18 mouse cellular contexts compared by ENCODE assay signal in genomic region chr2:172911715-172912114, GRCm38 (mm10). TPM values are rescaled to one million over a fixed set of nuclear protein-coding genes. Genes with fewer than 3 reads are reported as not detected.
DNase-seq lines count a peak whose midpoint lies in the region; ATAC-seq lines count a peak whose summit lies in the region.
"Had no signal": no experiment of that assay in that cellular context is flagged by ENCODE, and none has a peak within 500 bp of the region (broad histone marks: within the 10 kb centered on the region; RNA-seq: fewer than 3 reads in every experiment).

No protein-coding gene starts in this region.

- 0 out of 2 replicates have a peak overlapping the region, but pooled peaks have one; percentile 16 for H3K9ac ChIP-seq in heart, embryonic 11.5 days (ENCODE audit: low read depth, low read length)
- H3K9ac ChIP-seq: embryonic facial prominence, embryonic 12.5 days; lung, embryonic 15.5 days had no signal

- DNase-seq in heart, adult 11 months, result no peak
- peak; percentile 58 for DNase-seq in testis, postnatal 10 days (ENCODE audit: low spot score)
- DNase-seq in testis, postnatal 14 days (ENCODE audit: low spot score), result no peak
- DNase-seq in heart, postnatal 14 days, result peak; percentile 19 to 30
- no peak for DNase-seq in urinary bladder, adult 18-20 months (ENCODE audit: low spot score in 2 of 2)
- DNase-seq: cerebellum, adult 9-11 months; kidney, adult 18-20 months; right cerebral cortex, postnatal 4 days; thymus, postnatal 4 days had no signal

- H3K36me3 ChIP-seq in heart, embryonic 11.5 days (ENCODE audit: control insufficient read depth, insufficient read depth, low read length), result no peaks in the 10 kb centered on the region
- H3K36me3 ChIP-seq: lung, embryonic 15.5 days had no signal

- intact Hi-C loops in heart, postnatal 14 days (cut with DNase I), result no loop called here

- H3K4me3 ChIP-seq in heart, embryonic 11.5 days (ENCODE audit: low read depth, low read length), result no peak overlapping the region
- H3K4me3 ChIP-seq: embryonic facial prominence, embryonic 12.5 days; layer of hippocampus, adult 2 months; lung, embryonic 15.5 days had no signal

- no peak for ATAC-seq in heart, embryonic 11.5 days (replicated peaks; ENCODE audit: insufficient number of reproducible peaks, low FRiP score, low TSS enrichment)
- ATAC-seq in cerebellum, adult (ENCODE audit: insufficient number of reproducible peaks, low FRiP score, low TSS enrichment), result no peak
- ATAC-seq: CD4-positive, CD25-positive, alpha-beta regulatory T cell, adult 4 months; forebrain, embryonic 16.5 days had no signal

- no peak overlapping the region for H3K4me2 ChIP-seq in heart, embryonic 11.5 days
- H3K4me2 ChIP-seq: embryonic facial prominence, embryonic 12.5 days; lung, embryonic 15.5 days had no signal

- WGBS in heart, embryonic 11.5 days (ENCODE audit: insufficient replicate concordance), result 34% methylated on average over 5 of the region's 5 CpGs

- H3K27ac ChIP-seq in heart, embryonic 11.5 days (ENCODE audit: low read depth, low read length), result 0 out of 2 replicates have a peak overlapping the region, but pooled peaks have one; percentile 41
- H3K27ac ChIP-seq: embryonic facial prominence, embryonic 12.5 days; layer of hippocampus, adult 2 months; lung, embryonic 15.5 days had no signal

- no peaks in the 10 kb centered on the region for H3K27me3 ChIP-seq in heart, embryonic 11.5 days (ENCODE audit: control insufficient read depth, insufficient read depth, low read length)
- H3K27me3 ChIP-seq: embryonic facial prominence, embryonic 12.5 days; lung, embryonic 15.5 days had no signal

- no peaks in the 10 kb centered on the region for H3K9me3 ChIP-seq in heart, embryonic 11.5 days (replicated peaks; ENCODE audit: control insufficient read depth, low read length)
- H3K9me3 ChIP-seq: embryonic facial prominence, embryonic 12.5 days; lung, embryonic 15.5 days had no signal

- peaks cover 47% of the 10 kb centered on the region for H3K4me1 ChIP-seq in heart, embryonic 11.5 days (ENCODE audit: control insufficient read depth, insufficient read depth, low read length)

RNA-seq across cellular contexts. Expression of gene Bmp7, which starts 28.4 kb away (rescaled TPM):
- polyA plus RNA-seq in heart, embryonic 11.5 days (2014; fragmentation: Nextera tagmentation; extraction: Ambion mirVana), result 66.2 and 81.8 TPM in 2 replicates
- 1 to 10 TPM; 1.7 to 2.6 TPM for total RNA-seq in heart, postnatal 14 days (2021)
- total RNA-seq: granulocyte monocyte progenitor cell, adult 5-6 weeks; megakaryocyte-erythroid progenitor cell, adult 5-6 weeks had no signal

Comparison
In these comparisons a context has a peak if more than half of its experiments do, and no peak if none do; other contexts are left out.
1. DNase-seq: peak in testis, postnatal 10 days (single experiment) and heart, postnatal 14 days (2 of 2); none in heart, adult 11 months (single experiment), testis, postnatal 14 days (single experiment) and urinary bladder, adult 18-20 months (0 of 2).